Mouse (Mus musculus) spleen, adult 2 months (tissue): ENCODE data around the gene Mreg. TPM values are rescaled to one million over a fixed set of nuclear protein-coding genes. Genes with fewer than 3 reads are reported as not detected.
A peak's percentile ranks its signal among the peaks of the same experiment; 100 is the strongest.

Source experiments
- DNase-seq, 2 experiments: peaks; one replicate each; pipeline versions ENCODE4 v3.0.0 to v3.0.0-alpha.2; 2012 to 2021; ENCODE audit warnings: low spot score in 2 of 2, low read depth in 1 of 2
- H3K27ac ChIP-seq: fragments of 200-500 bp; 2 replicates; pipeline ENCODE4 v1.5.1; 2012; ENCODE audit warnings: low read length, inconsistent platforms; ENCODE audit not compliant: insufficient read depth
- H3K27me3 ChIP-seq: fragments of 200-500 bp; 2 replicates; pipeline ENCODE4 v1.6.1; 2012; ENCODE audit warnings: mild to moderate bottlenecking, moderate library complexity, low read length, inconsistent platforms; ENCODE audit not compliant: control insufficient read depth, insufficient read depth
- H3K36me3 ChIP-seq: fragments of 200-500 bp; 2 replicates; pipeline ENCODE4 v1.6.1; 2012; ENCODE audit warnings: mild to moderate bottlenecking, low read length, inconsistent platforms; ENCODE audit not compliant: control insufficient read depth, insufficient read depth
- H3K4me1 ChIP-seq: fragments of 200-500 bp; 2 replicates; pipeline ENCODE4 v1.6.1; 2011; ENCODE audit warnings: inconsistent platforms; ENCODE audit not compliant: control insufficient read depth, insufficient read depth, insufficient read length
- H3K4me3 ChIP-seq: fragments of 200-500 bp; 2 replicates; pipeline ENCODE4 v1.5.1; 2011; ENCODE audit warnings: mild to moderate bottlenecking, inconsistent platforms; ENCODE audit not compliant: insufficient read depth, insufficient read length; ENCODE audit errors: extremely low read depth
- CTCF ChIP-seq: fragments of 200-500 bp; IDR thresholded peaks from 2 replicates; pipeline ENCODE4 v1.5.1; 2011; ENCODE audit warnings: mild to moderate bottlenecking, inconsistent platforms; ENCODE audit not compliant: insufficient read depth, insufficient read length, insufficient replicate concordance; ENCODE audit errors: extremely low read depth
- POLR2A ChIP-seq: fragments of 200-500 bp; IDR thresholded peaks from 2 replicates; pipeline ENCODE4 v1.6.1; 2011; ENCODE audit warnings: low read depth, low read length, inconsistent platforms
- WGBS: fragments of 180-500 bp; shearing (Covaris S2); methylation state at CpG from one replicate; pipeline ENCODE4 v1.1.7; 2018; 5-methylcytosine and 5-hydroxymethylcytosine counted together
- polyA plus RNA-seq: library from polyadenylated mRNA; depleted of rRNA; stranded (reverse); fragments of >200 nt; gene quantifications from 2 replicates; pipeline ENCODE4 v1.2.3, GENCODE M21; 2012; rRNA removed

Gene Mreg
- polyA plus RNA-seq, result 5.6 and 8.6 TPM in 2 replicates

- Histone ChIP-seq H3K27ac (peak within 1 kb of the TSS; percentile 11; the same call in 1 of the 2 replicates), H3K4me3 (peak within 1 kb of the TSS; percentile 64), H3K4me1 (peaks cover 6% of the 10 kb centered on the region; the same call in 1 of the 2 replicates), H3K27me3 (peaks cover 3% of the 10 kb centered on the region; the same call in 1 of the 2 replicates), H3K36me3 (no peaks in the 10 kb centered on the region)
- DNase-seq, result peak in 1 of 2 experiments; percentile 50
- 1% methylated on average over 89 of the region's 89 CpGs for WGBS
- TF ChIP-seq POLR2A, result no peak
- TF ChIP-seq CTCF, result peak; percentile 20; the same call in 1 of the 2 replicates
These were observed at the start of gene Mreg for GRCm38 (mm10) chr1:72211701-72212699. TSS of gene Mreg (minus strand) at chr1:72212307.

GRCm38 (mm10) chr1:72256381-72257256 lies 44.5 kb upstream of the Mreg start:
- DNase-seq, result no peak
- H3K4me1 ChIP-seq, result no peaks in the 10 kb centered on the region
- 91% methylated on average over 9 of the region's 9 CpGs for WGBS

GRCm38 (mm10) chr1:72255854-72256175 lies 43.7 kb upstream of the Mreg start:
- H3K27me3 ChIP-seq, result no peaks in the 10 kb centered on the region
- H3K36me3 ChIP-seq, result no peaks in the 10 kb centered on the region
- TF ChIP-seq CTCF (no peak), POLR2A (no peak)
- no peaks in the 10 kb centered on the region for H3K4me1 ChIP-seq
- no peak for DNase-seq
- no peak overlapping the region for H3K4me3 ChIP-seq
- WGBS, result 73% methylated on average over 11 of the region's 11 CpGs
- H3K27ac ChIP-seq, result no peak overlapping the region

More at GRCm38 (mm10) chr1:72256381-72257256, 44.5 kb upstream of the Mreg start:
- Histone ChIP-seq H3K27me3 (no peaks in the 10 kb centered on the region), H3K4me3 (no peak overlapping the region), H3K36me3 (no peaks in the 10 kb centered on the region), H3K27ac (no peak overlapping the region)
- no peak for TF ChIP-seq POLR2A
- no peak for TF ChIP-seq CTCF

- peak in 1 of 2 experiments; percentile 53 for DNase-seq
- WGBS, result 14% methylated on average over 15 of the region's 15 CpGs
- H3K4me3 ChIP-seq, result no peak overlapping the region
- peak overlapping the region; percentile 14 for H3K27ac ChIP-seq
- TF ChIP-seq CTCF (no peak), POLR2A (no peak; the same call in 1 of the 2 replicates)
- no peaks in the 10 kb centered on the region for H3K4me1 ChIP-seq
- no peaks in the 10 kb centered on the region for H3K36me3 ChIP-seq
- no peaks in the 10 kb centered on the region for H3K27me3 ChIP-seq
These were observed 43.2 kb upstream of the Mreg start for GRCm38 (mm10) chr1:72255062-72255853.

GRCm38 (mm10) chr1:72254545-72255061 lies 42.5 kb upstream of the Mreg start:
- peak overlapping the region; percentile 69 for H3K4me3 ChIP-seq
- WGBS, result under 1% methylated on average over 35 of the region's 35 CpGs
- peak overlapping the region; percentile 88 for H3K27ac ChIP-seq
- no peaks in the 10 kb centered on the region for H3K36me3 ChIP-seq
- H3K4me1 ChIP-seq, result no peaks in the 10 kb centered on the region
- peak; percentile 31 for TF ChIP-seq POLR2A
- no peak for TF ChIP-seq CTCF
- peak; percentile 64 to 83 for DNase-seq
- no peaks in the 10 kb centered on the region for H3K27me3 ChIP-seq
